Mouse (Mus musculus) intestine, postnatal 0 days (tissue): ENCODE data around the gene Zfp668. TPM values are rescaled to one million over a fixed set of nuclear protein-coding genes. Genes with fewer than 3 reads are reported as not detected.

ENCODE experiments used
- ATAC-seq: fragments of 200-750 bp; cut with Nextera tagmentation; 2 replicates; pipeline ENCODE4 v1.8.0; 2017; ENCODE audit warnings: mild to moderate bottlenecking, moderate TSS enrichment, moderate library complexity
- H3K27ac ChIP-seq: fragments of 300-500 bp; sonication (generic); 2 replicates; pipeline ENCODE4 v1.5.1; 2014; ENCODE audit warnings: mild to moderate bottlenecking, low read depth, low read length, moderate library complexity
- H3K27me3 ChIP-seq: fragments of 300-500 bp; sonication (generic); replicated peaks from 2 replicates; pipeline ENCODE4 v1.6.1; 2014; ENCODE audit warnings: low read length, mixed read lengths; ENCODE audit not compliant: control insufficient read depth, insufficient read depth
- H3K36me3 ChIP-seq: fragments of 300-500 bp; sonication (generic); 2 replicates; pipeline ENCODE4 v1.6.1; 2014; ENCODE audit warnings: mild to moderate bottlenecking, moderate library complexity; ENCODE audit not compliant: control insufficient read depth, insufficient read depth
- H3K4me1 ChIP-seq: fragments of 300-500 bp; sonication (generic); replicated peaks from 2 replicates; pipeline ENCODE4 v1.6.1; 2014; ENCODE audit warnings: antibody characterized with exemption, low read length, mixed read lengths; ENCODE audit not compliant: control insufficient read depth, insufficient read depth
- H3K4me2 ChIP-seq: fragments of 300-500 bp; sonication (generic); replicated peaks from 2 replicates; pipeline ENCODE4 v1.6.1; 2014; ENCODE audit warnings: low read depth, mild to moderate bottlenecking, moderate library complexity
- H3K4me3 ChIP-seq: fragments of 300-500 bp; sonication (generic); 2 replicates; pipeline ENCODE4 v1.5.1; 2014; ENCODE audit warnings: low read depth, low read length
- H3K9ac ChIP-seq: fragments of 300-500 bp; sonication (generic); 2 replicates; pipeline ENCODE4 v1.6.1; 2014; ENCODE audit warnings: mild to moderate bottlenecking, low read depth, low read length
- H3K9me3 ChIP-seq: fragments of 300-500 bp; sonication (generic); 2 replicates; pipeline ENCODE4 v1.6.1; 2016; ENCODE audit warnings: mixed run types; ENCODE audit not compliant: control insufficient read depth
- CTCF ChIP-seq: sonication (generic); IDR thresholded peaks from 2 replicates; pipeline ENCODE4 v1.5.1; 2016; ENCODE audit warnings: low read depth, mild to moderate bottlenecking, control low read depth, antibody characterized with exemption, moderate library complexity
- whole genome bisulfite sequencing: fragments of 180-500 bp; shearing (Covaris S2); extraction: QIAGEN DNeasy Blood & Tissue Kit; methylation state at CpG from one replicate; pipeline ENCODE4 v1.1.7; 2014; 5-methylcytosine and 5-hydroxymethylcytosine counted together
- polyA plus RNA-seq: library from polyadenylated mRNA; unstranded; fragments of >200 nt; fragmentation: Nextera tagmentation; extraction: Ambion mirVana; gene quantifications from 2 replicates; pipeline ENCODE4 v1.2.1, GENCODE M21; 2015

Gene Zfp668
- polyA plus RNA-seq, 1 experiment from 2014 or later, result 5.4 TPM

DNA sequence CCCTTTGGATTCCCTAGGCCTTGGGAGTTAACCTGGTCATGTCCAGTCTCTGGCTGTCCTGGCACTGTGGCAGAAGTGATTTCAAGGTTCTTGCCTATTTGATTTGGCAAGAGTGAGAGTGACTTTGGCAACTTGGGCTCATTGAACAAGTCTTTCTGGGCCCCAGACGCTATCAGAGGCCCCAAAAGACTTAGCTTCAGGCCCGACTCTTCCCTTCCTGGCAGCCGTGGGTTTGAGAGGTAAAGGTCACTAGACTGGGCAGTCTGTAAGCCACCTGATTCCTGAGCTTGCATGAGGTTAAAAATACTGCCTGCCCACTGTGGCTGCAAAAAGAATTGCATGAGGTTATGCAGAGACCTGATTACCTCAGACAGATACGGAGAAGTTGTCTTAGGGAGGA is 32.0 kb upstream of the Zfp668 start:
- Histone ChIP-seq H3K27me3 (no peaks in the 10 kb centered on the region), H3K4me1 (peaks cover 4% of the 10 kb centered on the region; the same call in 1 of the 2 replicates), H3K36me3 (peaks cover 39% of the 10 kb centered on the region), H3K9ac (no peak overlapping the region), H3K4me2 (no peak overlapping the region), H3K4me3 (no peak overlapping the region), H3K9me3 (no peaks in the 10 kb centered on the region), H3K27ac (peak overlapping the region; percentile 46; the same call in 1 of the 2 replicates)
- no peak for ATAC-seq
- 64% methylated on average over 4 of the region's 4 CpGs for WGBS
- no peak for TF ChIP-seq CTCF

DNA sequence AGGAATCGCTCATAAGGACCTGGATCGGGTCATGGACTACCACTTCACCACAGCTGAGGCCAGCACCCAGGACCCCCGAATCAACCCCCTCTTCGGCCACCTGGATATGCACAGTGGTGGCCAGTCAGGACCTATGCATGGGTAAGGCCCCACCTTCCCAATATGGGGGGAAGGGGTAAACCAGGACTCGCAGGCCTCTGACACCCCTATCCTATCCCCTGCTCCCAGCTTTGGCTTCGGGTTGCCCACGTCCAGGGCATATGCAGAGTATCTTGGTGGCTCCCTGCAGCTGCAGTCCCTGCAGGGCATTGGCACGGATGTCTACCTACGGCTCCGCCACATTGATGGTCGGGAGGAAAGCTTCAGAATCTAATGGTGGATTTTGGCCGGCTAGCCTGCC is 31.3 kb upstream of the Zfp668 start:
- H3K4me1 ChIP-seq, result peaks cover 4% of the 10 kb centered on the region; the same call in 1 of the 2 replicates
- no peak for ATAC-seq
- H3K9ac ChIP-seq, result no peak overlapping the region
- 94% methylated on average over 12 of the region's 12 CpGs for WGBS
- peaks cover 39% of the 10 kb centered on the region for H3K36me3 ChIP-seq
- no peak overlapping the region for H3K27ac ChIP-seq
- H3K4me2 ChIP-seq, result no peak overlapping the region
- no peak overlapping the region for H3K4me3 ChIP-seq
- no peaks in the 10 kb centered on the region for H3K27me3 ChIP-seq
- no peak for TF ChIP-seq CTCF
- H3K9me3 ChIP-seq, result no peaks in the 10 kb centered on the region

DNA sequence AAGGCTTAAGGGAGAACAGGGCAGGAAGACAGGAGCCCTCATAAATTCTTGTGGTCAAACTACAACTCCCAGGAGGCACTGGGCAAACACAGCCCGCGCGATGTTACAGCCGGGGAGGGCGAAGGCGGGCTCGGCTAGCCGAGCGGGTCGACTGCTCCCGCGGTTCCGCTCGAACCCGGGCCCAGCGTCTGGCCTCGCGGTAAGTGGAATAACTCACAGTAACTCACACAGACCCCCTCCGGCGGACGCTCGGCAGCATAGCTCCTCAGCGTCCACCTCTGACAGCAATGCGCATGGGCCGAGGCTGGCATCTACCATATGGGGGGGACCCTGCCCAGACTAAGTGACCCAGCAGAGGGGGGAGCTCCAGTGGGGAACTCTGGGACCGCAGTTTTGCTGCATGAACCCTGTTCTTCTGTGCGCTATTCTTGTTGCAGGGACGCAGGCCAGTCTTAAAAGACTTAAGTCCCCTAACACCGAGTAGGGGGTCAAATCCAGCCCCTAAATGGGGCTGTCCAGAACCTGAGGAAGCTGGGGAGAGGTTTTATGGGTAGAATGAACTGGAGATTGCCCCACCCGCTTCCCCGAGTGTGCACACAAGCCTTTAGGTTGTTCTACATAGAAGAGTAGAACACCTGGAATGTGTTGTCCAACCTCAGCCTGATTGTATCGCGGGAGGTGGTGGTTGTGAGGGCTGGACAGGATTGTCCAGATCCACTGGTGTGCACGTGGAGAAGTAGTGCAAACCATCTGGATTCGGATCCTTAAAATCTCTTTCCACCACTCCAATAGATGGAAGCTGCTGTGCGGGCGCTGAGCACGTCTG is 27.6 kb upstream of the Zfp668 start, which contains the start of gene Bckdk:
Bckdk (plus strand) TSS at position 112 of the 826 bp plus-strand sequence.
- peak; percentile 48 for TF ChIP-seq CTCF
- peak; percentile 68 for ATAC-seq
- Histone ChIP-seq H3K4me1 (no peaks in the 10 kb centered on the region), H3K9me3 (no peaks in the 10 kb centered on the region), H3K27ac (peak within 1 kb of the TSS; percentile 67), H3K27me3 (no peaks in the 10 kb centered on the region), H3K9ac (peak within 1 kb of the TSS; percentile 72), H3K4me2 (peak within 1 kb of the TSS; percentile 87), H3K4me3 (peak within 1 kb of the TSS; percentile 67), H3K36me3 (peaks cover 39% of the 10 kb centered on the region)
- WGBS, result 3% methylated on average over 38 of the region's 38 CpGs

DNA sequence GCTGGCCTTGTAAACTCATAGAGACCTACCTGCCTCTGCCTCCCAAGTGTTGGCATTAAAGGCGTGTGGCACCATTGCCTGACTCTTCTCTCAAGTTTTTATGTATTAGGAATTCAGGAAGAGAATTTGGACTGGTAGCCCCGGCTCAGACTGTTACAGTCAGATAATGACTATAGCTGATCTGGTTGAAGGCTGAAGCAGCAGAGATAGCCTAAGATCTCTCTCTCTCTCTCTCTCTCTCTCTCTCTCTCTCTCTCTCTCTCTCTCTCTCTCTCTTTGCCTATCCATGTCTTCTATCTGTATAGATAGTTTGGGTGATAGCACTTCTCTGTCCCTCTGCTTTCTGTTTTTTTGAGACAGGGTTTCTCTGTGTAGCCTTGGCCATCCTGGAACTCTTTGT is 25.1 kb upstream of the Zfp668 start:
- Histone ChIP-seq H3K4me3 (no peak overlapping the region), H3K27me3 (no peaks in the 10 kb centered on the region), H3K9ac (no peak overlapping the region), H3K9me3 (no peaks in the 10 kb centered on the region), H3K36me3 (peaks cover 17% of the 10 kb centered on the region), H3K27ac (no peak overlapping the region), H3K4me1 (no peaks in the 10 kb centered on the region), H3K4me2 (no peak overlapping the region)
- no peak for ATAC-seq
- TF ChIP-seq CTCF, result no peak
- 75% methylated on average over 2 of the region's 2 CpGs for WGBS

DNA sequence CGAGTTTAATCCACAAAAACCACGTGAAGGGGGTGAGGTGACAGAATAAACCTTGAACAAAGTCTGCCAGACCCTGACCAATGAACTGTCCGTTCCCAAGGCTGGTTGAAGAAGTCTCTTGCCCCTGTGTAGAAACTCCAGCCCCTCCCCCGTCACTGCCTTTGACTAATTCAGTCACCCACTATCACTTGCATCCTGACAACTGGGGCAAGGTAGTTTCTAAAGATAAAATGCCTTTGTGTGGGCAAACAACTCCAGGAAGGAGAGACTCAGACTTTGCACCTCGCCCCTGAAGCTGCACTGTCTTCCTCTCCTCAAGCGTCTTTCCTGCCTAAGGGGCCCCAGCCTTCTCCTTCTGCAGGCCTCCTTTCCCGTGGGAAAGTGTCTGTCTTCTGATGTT is 23.4 kb upstream of the Zfp668 start:
- Histone ChIP-seq H3K9ac (peak overlapping the region; percentile 31; the same call in 1 of the 2 replicates), H3K36me3 (no peaks in the 10 kb centered on the region), H3K4me2 (peak overlapping the region; percentile 46), H3K4me1 (peaks cover 4% of the 10 kb centered on the region; the same call in 1 of the 2 replicates), H3K9me3 (no peaks in the 10 kb centered on the region), H3K27ac (peak overlapping the region; percentile 82), H3K4me3 (no peak overlapping the region), H3K27me3 (no peaks in the 10 kb centered on the region)
- WGBS, result 18% methylated on average over 7 of the region's 7 CpGs
- ATAC-seq, result peak; percentile 49
- no peak for TF ChIP-seq CTCF

DNA sequence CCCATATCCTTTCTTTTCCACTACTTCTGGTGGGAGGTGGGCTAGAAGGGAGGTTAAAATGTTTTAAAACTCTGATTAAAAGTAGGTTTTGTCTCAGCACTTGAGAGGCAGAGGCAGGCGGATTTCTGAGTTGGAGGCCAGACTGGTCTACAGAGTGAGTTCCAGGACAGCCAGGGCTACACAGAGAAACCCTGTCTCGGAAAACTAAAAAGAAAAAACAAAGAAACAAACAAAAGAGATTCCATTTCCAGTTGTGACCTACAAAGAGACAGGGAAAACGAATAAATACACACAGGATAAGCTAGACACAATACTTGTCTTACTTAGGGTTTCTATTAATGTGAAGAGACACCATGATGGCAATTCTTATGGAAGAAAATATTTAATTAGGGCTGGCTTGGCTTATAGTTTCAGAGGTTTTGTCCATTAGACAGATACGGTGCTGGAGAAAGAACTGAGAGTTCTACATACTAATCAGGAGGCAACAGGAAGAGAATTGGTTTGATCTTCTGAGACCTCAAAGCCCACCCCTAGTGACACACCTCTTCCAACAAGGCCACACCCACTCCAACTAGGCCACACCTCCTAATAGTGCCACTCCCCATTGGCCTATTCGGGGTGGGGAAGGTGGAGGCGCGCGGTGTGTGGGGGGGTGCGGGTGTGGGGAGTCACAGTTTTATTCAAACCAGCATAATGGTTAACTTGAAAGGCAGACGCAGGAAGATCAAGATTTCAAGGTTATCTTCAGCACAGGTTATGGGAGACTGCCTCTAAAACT is 21.7 kb upstream of the Zfp668 start:
- Histone ChIP-seq H3K9me3 (no peaks in the 10 kb centered on the region), H3K27me3 (no peaks in the 10 kb centered on the region), H3K4me2 (peak overlapping the region; percentile 46; the same call in 1 of the 2 replicates), H3K4me3 (no peak overlapping the region), H3K9ac (no peak overlapping the region), H3K4me1 (peaks cover 6% of the 10 kb centered on the region; the same call in 1 of the 2 replicates), H3K27ac (peak overlapping the region; percentile 82; the same call in 1 of the 2 replicates), H3K36me3 (no peaks in the 10 kb centered on the region)
- WGBS, result 32% methylated on average over 10 of the region's 10 CpGs
- ATAC-seq, result no peak
- TF ChIP-seq CTCF, result no peak
